Mouse (Mus musculus): ENCODE results near the gene Prss41. TPM values are rescaled to one million over a fixed set of nuclear protein-coding genes. Genes with fewer than 3 reads are reported as not detected.
"Not testable (repeated sequence)": the region's sequence is repeated elsewhere in the genome, so short reads cannot be mapped to it uniquely, and the experiment has no call there.

Gene Prss41
- polyA plus RNA-seq (2014; fragmentation: Nextera tagmentation; extraction: Ambion mirVana), result 1.00 and 2.2 TPM in 2 replicates

DNA sequence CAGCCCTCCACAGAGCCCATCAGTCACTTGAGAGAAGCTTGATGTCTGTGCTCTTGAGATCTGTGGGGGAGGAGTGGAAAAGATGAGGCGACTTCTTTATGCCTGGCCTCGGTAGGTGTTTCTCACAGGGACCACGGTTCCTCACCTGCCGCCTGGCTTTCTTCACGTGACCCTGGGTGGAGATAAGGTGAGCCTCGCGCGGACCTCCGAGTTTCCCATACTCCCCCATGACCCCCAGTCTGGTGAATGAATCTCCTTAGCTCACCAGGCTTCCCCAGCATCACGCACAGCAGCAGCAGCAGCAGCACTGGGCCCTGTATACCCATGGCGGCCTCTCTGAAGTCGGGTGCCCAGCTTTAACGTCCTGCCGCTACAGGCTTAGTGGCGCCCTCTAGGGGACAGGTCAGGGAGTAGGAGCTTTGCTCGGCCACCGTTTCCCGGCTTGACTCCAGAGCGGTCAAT lies at the start of gene Prss41, which contains the start of gene Prss32:
Gene Prss41, minus strand, starts transcription at position 361 of the 462 bp plus-strand sequence.
Gene Prss32, plus strand, starts transcription at position 44 of the 462 bp plus-strand sequence.
- 13% methylated on average over 19 of the region's 19 CpGs for WGBS
- 0 out of 2 replicates have a peak, but pooled peaks cover 3% of the 10 kb centered on the region for H3K4me1 ChIP-seq (ENCODE audit: control insufficient read depth, insufficient read depth, low read length)
- H3K9me3 ChIP-seq (ENCODE audit: control insufficient read depth, low read length), result no peaks in the 10 kb centered on the region
- no peak within 1 kb of the TSS for H3K4me3 ChIP-seq (replicated peaks; ENCODE audit: low read depth, low read length)
- no peaks in the 10 kb centered on the region for H3K27me3 ChIP-seq (ENCODE audit: control insufficient read depth, insufficient read depth, low read length)
- ATAC-seq (ENCODE audit: low FRiP score, low TSS enrichment) (no peak), DNase-seq (peak; percentile 49)
- H3K36me3 ChIP-seq (ENCODE audit: control insufficient read depth, insufficient read depth, low read length), result no peaks in the 10 kb centered on the region
- no peak within 1 kb of the TSS for H3K9ac ChIP-seq (replicated peaks; ENCODE audit: low read length)
- peak within 1 kb of the TSS; percentile 33 for H3K4me2 ChIP-seq (ENCODE audit: low read length)
- H3K27ac ChIP-seq (replicated peaks; ENCODE audit: low read depth, low read length), result no peak within 1 kb of the TSS

- not testable (repeated sequence) for H3K27me3 ChIP-seq (ENCODE audit: control insufficient read depth, insufficient read depth, low read length); ATAC-seq (ENCODE audit: low FRiP score, low TSS enrichment); H3K4me3 ChIP-seq (replicated peaks; ENCODE audit: low read depth, low read length); H3K4me1 ChIP-seq (ENCODE audit: control insufficient read depth, insufficient read depth, low read length); H3K4me2 ChIP-seq (ENCODE audit: low read length); H3K9ac ChIP-seq (replicated peaks; ENCODE audit: low read length); DNase-seq; H3K9me3 ChIP-seq (ENCODE audit: control insufficient read depth, low read length); H3K36me3 ChIP-seq (ENCODE audit: control insufficient read depth, insufficient read depth, low read length); H3K27ac ChIP-seq (replicated peaks; ENCODE audit: low read depth, low read length)
- WGBS, result 73% methylated on average over 4 of the region's 4 CpGs
Observed at GRCm38 (mm10) chr17:23880576-23880975, 36.6 kb upstream of the Prss41 start, which contains the start of the genes Dcpp1 and Dcpp2. Gene Dcpp1 (plus strand): TSS chr17:23880876. Gene Dcpp2 (plus strand): TSS chr17:23880880.

- H3K4me2 ChIP-seq (ENCODE audit: low read length), result no peak overlapping the region
- H3K27me3 ChIP-seq (ENCODE audit: control insufficient read depth, insufficient read depth, low read length), result no peaks in the 10 kb centered on the region
- no peak overlapping the region for H3K9ac ChIP-seq (replicated peaks; ENCODE audit: low read length)
- peak; percentile 15 for DNase-seq
- no peak overlapping the region for H3K27ac ChIP-seq (replicated peaks; ENCODE audit: low read depth, low read length)
- ATAC-seq (ENCODE audit: low FRiP score, low TSS enrichment), result peak; percentile 17; the same call in 1 of the 2 replicates
- no peak overlapping the region for H3K4me3 ChIP-seq (replicated peaks; ENCODE audit: low read depth, low read length)
- H3K4me1 ChIP-seq (ENCODE audit: control insufficient read depth, insufficient read depth, low read length), result no peaks in the 10 kb centered on the region
- no peaks in the 10 kb centered on the region for H3K36me3 ChIP-seq (ENCODE audit: control insufficient read depth, insufficient read depth, low read length)
- 85% methylated on average over 2 of the region's 2 CpGs for WGBS
- H3K9me3 ChIP-seq (ENCODE audit: control insufficient read depth, low read length), result no peaks in the 10 kb centered on the region
Observed at GRCm38 (mm10) chr17:23877166-23877565, 33.2 kb upstream of the Prss41 start.

DNA sequence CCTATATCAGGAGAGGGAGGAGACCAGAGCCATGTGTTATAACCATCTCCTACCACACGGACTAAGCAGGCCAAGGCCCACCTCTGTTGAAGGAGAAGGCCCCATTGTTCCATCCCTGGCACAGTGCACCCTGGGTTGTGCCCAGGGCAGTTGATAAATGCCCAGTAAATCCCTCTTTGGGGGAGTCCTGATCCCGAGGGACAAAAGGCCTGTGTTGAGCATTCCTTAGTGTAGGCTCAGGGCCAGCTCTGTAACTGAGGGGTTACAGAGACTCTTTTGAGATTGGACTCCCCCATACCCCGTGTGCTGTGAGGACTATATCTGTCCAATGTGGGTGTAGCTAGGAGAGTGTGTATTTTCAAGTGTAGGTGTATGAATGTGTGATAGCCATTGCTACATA lies 32.8 kb upstream of the Prss41 start:
- 57% methylated on average over 3 of the region's 3 CpGs for WGBS
- Histone ChIP-seq H3K4me3 (replicated peaks; ENCODE audit: low read depth, low read length) (no peak overlapping the region), H3K4me2 (ENCODE audit: low read length) (no peak overlapping the region), H3K9ac (replicated peaks; ENCODE audit: low read length) (no peak overlapping the region), H3K27me3 (ENCODE audit: control insufficient read depth, insufficient read depth, low read length) (no peaks in the 10 kb centered on the region), H3K4me1 (ENCODE audit: control insufficient read depth, insufficient read depth, low read length) (no peaks in the 10 kb centered on the region), H3K36me3 (ENCODE audit: control insufficient read depth, insufficient read depth, low read length) (no peaks in the 10 kb centered on the region), H3K27ac (replicated peaks; ENCODE audit: low read depth, low read length) (no peak overlapping the region), H3K9me3 (ENCODE audit: control insufficient read depth, low read length) (no peaks in the 10 kb centered on the region)
- ATAC-seq (ENCODE audit: low FRiP score, low TSS enrichment) (peak; percentile 62), DNase-seq (peak; percentile 51)

- H3K4me3 ChIP-seq (replicated peaks; ENCODE audit: low read depth, low read length), result no peak overlapping the region
- H3K4me2 ChIP-seq (ENCODE audit: low read length), result no peak overlapping the region
- H3K36me3 ChIP-seq (ENCODE audit: control insufficient read depth, insufficient read depth, low read length), result no peaks in the 10 kb centered on the region
- no peak overlapping the region for H3K9ac ChIP-seq (replicated peaks; ENCODE audit: low read length)
- no peaks in the 10 kb centered on the region for H3K27me3 ChIP-seq (ENCODE audit: control insufficient read depth, insufficient read depth, low read length)
- ATAC-seq (ENCODE audit: low FRiP score, low TSS enrichment) (no peak), DNase-seq (peak; percentile 72)
- WGBS, result 49% methylated on average over 8 of the region's 8 CpGs
- H3K9me3 ChIP-seq (ENCODE audit: control insufficient read depth, low read length), result no peaks in the 10 kb centered on the region
- no peak overlapping the region for H3K27ac ChIP-seq (replicated peaks; ENCODE audit: low read depth, low read length)
- H3K4me1 ChIP-seq (ENCODE audit: control insufficient read depth, insufficient read depth, low read length), result no peaks in the 10 kb centered on the region
Observed at GRCm38 (mm10) chr17:23873884-23874856, 30.2 kb upstream of the Prss41 start.

DNA sequence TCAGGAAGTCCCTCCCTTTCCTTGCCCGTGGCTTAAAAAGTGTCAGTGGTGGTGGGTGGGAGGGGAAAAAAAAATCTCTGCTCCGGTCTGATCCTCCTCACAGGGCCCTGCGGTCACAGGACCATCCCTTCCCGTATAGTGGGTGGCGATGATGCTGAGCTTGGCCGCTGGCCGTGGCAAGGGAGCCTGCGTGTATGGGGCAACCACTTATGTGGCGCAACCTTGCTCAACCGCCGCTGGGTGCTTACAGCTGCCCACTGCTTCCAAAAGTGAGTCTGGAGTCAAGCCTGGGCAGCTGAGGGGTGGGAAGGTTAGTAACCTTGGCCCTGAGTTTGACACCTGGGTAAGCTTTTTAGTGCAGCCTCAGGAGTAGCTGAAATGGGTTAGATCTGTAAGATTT lies 24.5 kb upstream of the Prss41 start:
- Histone ChIP-seq H3K27ac (replicated peaks; ENCODE audit: low read depth, low read length) (no peak overlapping the region), H3K27me3 (ENCODE audit: control insufficient read depth, insufficient read depth, low read length) (no peaks in the 10 kb centered on the region), H3K4me3 (replicated peaks; ENCODE audit: low read depth, low read length) (no peak overlapping the region), H3K4me1 (ENCODE audit: control insufficient read depth, insufficient read depth, low read length) (no peaks in the 10 kb centered on the region), H3K9ac (replicated peaks; ENCODE audit: low read length) (no peak overlapping the region), H3K9me3 (ENCODE audit: control insufficient read depth, low read length) (no peaks in the 10 kb centered on the region), H3K4me2 (ENCODE audit: low read length) (no peak overlapping the region), H3K36me3 (ENCODE audit: control insufficient read depth, insufficient read depth, low read length) (no peaks in the 10 kb centered on the region)
- WGBS, result 91% methylated on average over 11 of the region's 11 CpGs
- ATAC-seq (ENCODE audit: low FRiP score, low TSS enrichment) (no peak), DNase-seq (no peak)

DNA sequence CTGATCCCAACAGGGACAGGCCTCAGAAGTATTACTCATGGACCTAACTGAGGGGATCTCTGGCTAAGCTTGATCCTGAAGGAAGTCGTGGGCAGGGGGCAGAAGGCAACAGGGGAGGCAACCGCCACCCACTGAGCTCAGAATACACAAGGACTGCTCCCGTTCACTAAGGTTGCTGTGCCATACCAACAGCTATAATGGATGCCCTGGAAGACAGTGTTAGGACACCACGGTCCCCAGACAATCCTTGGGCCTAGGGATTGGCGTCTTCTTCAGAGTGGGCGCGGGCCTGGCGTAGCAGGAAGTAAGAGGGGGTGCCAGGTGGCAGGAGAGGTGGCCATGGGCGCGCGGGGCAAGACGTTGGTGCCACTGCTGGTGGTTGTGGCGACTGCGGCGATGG lies 23.8 kb upstream of the Prss41 start, which contains the start of gene Prss21:
Gene Prss21, plus strand, starts transcription at position 301 of the 400 bp plus-strand sequence.
- no peak for DNase-seq
- no peak within 1 kb of the TSS for H3K4me3 ChIP-seq (replicated peaks; ENCODE audit: low read depth, low read length)
- no peaks in the 10 kb centered on the region for H3K4me1 ChIP-seq (ENCODE audit: control insufficient read depth, insufficient read depth, low read length)
- no peaks in the 10 kb centered on the region for H3K27me3 ChIP-seq (ENCODE audit: control insufficient read depth, insufficient read depth, low read length)
- no peak within 1 kb of the TSS for H3K27ac ChIP-seq (replicated peaks; ENCODE audit: low read depth, low read length)
- no peak for ATAC-seq (ENCODE audit: low FRiP score, low TSS enrichment)
- WGBS, result 87% methylated on average over 15 of the region's 15 CpGs
- no peak within 1 kb of the TSS for H3K4me2 ChIP-seq (ENCODE audit: low read length)
- H3K9me3 ChIP-seq (ENCODE audit: control insufficient read depth, low read length), result no peaks in the 10 kb centered on the region
- H3K9ac ChIP-seq (replicated peaks; ENCODE audit: low read length), result no peak within 1 kb of the TSS
- H3K36me3 ChIP-seq (ENCODE audit: control insufficient read depth, insufficient read depth, low read length), result no peaks in the 10 kb centered on the region

GRCm38 (mm10) chr17:23862926-23863325 lies 19.0 kb upstream of the Prss41 start:
- no peak for DNase-seq
- Histone ChIP-seq H3K4me1 (ENCODE audit: control insufficient read depth, insufficient read depth, low read length) (no peaks in the 10 kb centered on the region), H3K4me2 (ENCODE audit: low read length) (no peak overlapping the region), H3K27me3 (ENCODE audit: control insufficient read depth, insufficient read depth, low read length) (no peaks in the 10 kb centered on the region), H3K27ac (replicated peaks; ENCODE audit: low read depth, low read length) (no peak overlapping the region), H3K36me3 (ENCODE audit: control insufficient read depth, insufficient read depth, low read length) (no peaks in the 10 kb centered on the region), H3K9ac (replicated peaks; ENCODE audit: low read length) (no peak overlapping the region), H3K9me3 (ENCODE audit: control insufficient read depth, low read length) (no peaks in the 10 kb centered on the region), H3K4me3 (replicated peaks; ENCODE audit: low read depth, low read length) (no peak overlapping the region)
- no peak for ATAC-seq (ENCODE audit: low FRiP score, low TSS enrichment)
- WGBS, result 83% methylated on average over 4 of the region's 4 CpGs

All from midbrain, embryonic 14.5 days (tissue).